Comparison of ENCODE assay signal across 24 mouse cellular contexts in the genomic region with DNA sequence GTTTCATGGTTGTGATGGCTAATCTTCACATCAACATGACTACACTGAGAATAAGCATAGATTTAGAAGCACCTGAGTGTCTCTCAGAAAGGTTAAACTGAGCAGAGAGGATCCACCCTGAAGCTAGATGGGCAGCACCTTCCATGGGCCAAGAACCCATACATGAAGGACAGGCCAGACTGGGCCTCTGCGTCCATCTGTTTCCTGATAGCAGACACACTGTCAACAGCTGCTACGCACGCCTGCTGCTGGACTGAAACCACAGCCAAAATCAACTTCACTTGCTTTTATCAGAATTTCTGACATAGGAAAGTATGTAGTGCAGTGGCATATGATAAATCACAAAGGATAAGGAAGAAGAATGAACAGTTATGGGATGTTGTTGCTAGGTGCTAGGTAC. TPM values are rescaled to one million over a fixed set of nuclear protein-coding genes. Genes with fewer than 3 reads are reported as not detected.
DNase-seq lines count a peak whose midpoint lies in the region; ATAC-seq and TF ChIP-seq lines count a peak whose summit lies in the region.
"Had no signal": no experiment of that assay in that cellular context is flagged by ENCODE, and none has a peak within 500 bp of the region (broad histone marks: within the 10 kb centered on the region; RNA-seq: fewer than 3 reads in every experiment).

No protein-coding gene starts in this region.

- peak; percentile 8 for DNase-seq in kidney, adult 2 months
- peak; percentile 37 for DNase-seq in kidney, postnatal 0 days (ENCODE audit: low spot score)
- DNase-seq in kidney, adult 18-20 months: no peak
- peak; percentile 33 for DNase-seq in lung, embryonic 14.5 days
- DNase-seq in lung, adult 18-20 months: no peak
- DNase-seq in frontal cortex, postnatal 14 days (ENCODE audit: low spot score in 2 of 2): no peak
- DNase-seq: adrenal gland, adult 2 months; adrenal gland, postnatal 14 days; cerebellum, adult 11 months; cerebellum, adult 2 months; cerebellum, adult 9-11 months; cerebellum, postnatal 25 days; gastrocnemius, adult 2 months; gastrocnemius, postnatal 14 days; heart, adult 11 months had no signal

- WGBS in kidney, adult 2 months: 73% methylated on average over 3 of the region's 3 CpGs
- 71% methylated on average over 3 of the region's 3 CpGs for WGBS in kidney, embryonic 15.5 days
- WGBS in kidney, postnatal 0 days: 67% methylated on average over 3 of the region's 3 CpGs
- 33% methylated on average over 3 of the region's 3 CpGs for WGBS in lung, embryonic 14.5 days

- H3K36me3 ChIP-seq in kidney, adult 2 months (ENCODE audit: control insufficient read depth, insufficient read depth, low read length): no peaks in the 10 kb centered on the region
- H3K36me3 ChIP-seq in kidney, embryonic 15.5 days: peaks cover 20% of the 10 kb centered on the region; the same call in 1 of the 2 replicates
- 0 out of 2 replicates have a peak, but pooled peaks cover 5% of the 10 kb centered on the region for H3K36me3 ChIP-seq in kidney, postnatal 0 days (ENCODE audit: insufficient read depth, low read length)
- peaks cover 12% of the 10 kb centered on the region; the same call in 1 of the 2 replicates for H3K36me3 ChIP-seq in lung, embryonic 14.5 days (ENCODE audit: insufficient read depth)

- TF ChIP-seq POLR2A in kidney, adult 2 months (IDR thresholded peaks at IDR 0.05; ENCODE audit: low read depth, low read length): no peak

- no peaks in the 10 kb centered on the region for H3K27me3 ChIP-seq in kidney, adult 2 months (replicated peaks; ENCODE audit: control insufficient read depth, insufficient read depth, low read length)
- H3K27me3 ChIP-seq in kidney, embryonic 15.5 days: no peaks in the 10 kb centered on the region
- no peaks in the 10 kb centered on the region for H3K27me3 ChIP-seq in kidney, postnatal 0 days (ENCODE audit: insufficient read depth, low read length)
- H3K27me3 ChIP-seq in lung, embryonic 14.5 days (ENCODE audit: insufficient read depth, low read length): no peaks in the 10 kb centered on the region
- H3K27me3 ChIP-seq: embryonic facial prominence, embryonic 13.5 days; forebrain, embryonic 13.5 days; hindbrain, embryonic 12.5 days; hindbrain, embryonic 15.5 days had no signal

- H3K9ac ChIP-seq in kidney, embryonic 15.5 days: no peak overlapping the region
- H3K9ac ChIP-seq in kidney, postnatal 0 days (ENCODE audit: low read depth, low read length): no peak overlapping the region
- H3K9ac ChIP-seq in lung, embryonic 14.5 days: no peak overlapping the region
- H3K9ac ChIP-seq: embryonic facial prominence, embryonic 13.5 days; forebrain, embryonic 13.5 days; hindbrain, embryonic 12.5 days; hindbrain, embryonic 15.5 days had no signal

- no peak for TF ChIP-seq CTCF in kidney, adult 2 months (conservative IDR thresholded peaks at IDR 0.05; ENCODE audit: insufficient read depth, insufficient read length, low read depth, low read length)
- TF ChIP-seq CTCF in kidney, postnatal 0 days (IDR thresholded peaks at IDR 0.05; ENCODE audit: low read depth): no peak
- no peak for TF ChIP-seq CTCF in lung, embryonic 14.5 days (IDR thresholded peaks at IDR 0.05; ENCODE audit: low read depth)

- no peak overlapping the region for H3K4me3 ChIP-seq in kidney, adult 2 months (ENCODE audit: insufficient read depth, low read depth, low read length)
- no peak overlapping the region for H3K4me3 ChIP-seq in kidney, embryonic 15.5 days (replicated peaks)
- H3K4me3 ChIP-seq in kidney, postnatal 0 days (replicated peaks; ENCODE audit: low read depth, low read length): no peak overlapping the region
- no peak overlapping the region for H3K4me3 ChIP-seq in lung, embryonic 14.5 days (ENCODE audit: low read depth, low read length)
- H3K4me3 ChIP-seq: embryonic facial prominence, embryonic 13.5 days; forebrain, embryonic 10.5 days; forebrain, embryonic 13.5 days; gastrocnemius, adult 2 months; hindbrain, embryonic 12.5 days; hindbrain, embryonic 15.5 days had no signal

- H3K4me2 ChIP-seq in kidney, embryonic 15.5 days: no peak overlapping the region
- no peak overlapping the region for H3K4me2 ChIP-seq in kidney, postnatal 0 days (ENCODE audit: low read length)
- H3K4me2 ChIP-seq in lung, embryonic 14.5 days: no peak overlapping the region
- H3K4me2 ChIP-seq: embryonic facial prominence, embryonic 13.5 days; forebrain, embryonic 13.5 days; heart, embryonic 11.5 days; hindbrain, embryonic 12.5 days; hindbrain, embryonic 15.5 days had no signal

- no peak overlapping the region for H3K27ac ChIP-seq in kidney, adult 2 months (ENCODE audit: insufficient read depth, low read depth, low read length)
- no peak overlapping the region for H3K27ac ChIP-seq in kidney, embryonic 15.5 days
- no peak overlapping the region for H3K27ac ChIP-seq in kidney, postnatal 0 days
- H3K27ac ChIP-seq in lung, embryonic 14.5 days (ENCODE audit: low read depth): no peak overlapping the region
- H3K27ac ChIP-seq: embryonic facial prominence, embryonic 13.5 days; forebrain, embryonic 10.5 days; forebrain, embryonic 13.5 days; gastrocnemius, adult 2 months; hindbrain, embryonic 12.5 days; hindbrain, embryonic 15.5 days had no signal

- no peak for ATAC-seq in kidney, embryonic 15.5 days (replicated peaks; ENCODE audit: low FRiP score)
- no peak for ATAC-seq in kidney, postnatal 0 days (replicated peaks; ENCODE audit: low FRiP score, low read depth)
- 0 out of 2 replicates have a peak, but pooled peaks have one; percentile 35 for ATAC-seq in lung, embryonic 14.5 days (ENCODE audit: insufficient read depth)
- ATAC-seq: CD4-positive, CD25-positive, alpha-beta regulatory T cell, adult 4 months; forebrain, embryonic 13.5 days; forebrain, embryonic 16.5 days had no signal

- H3K9me3 ChIP-seq in kidney, embryonic 15.5 days (replicated peaks): no peaks in the 10 kb centered on the region
- H3K9me3 ChIP-seq in kidney, postnatal 0 days (replicated peaks; ENCODE audit: low read length): no peaks in the 10 kb centered on the region
- H3K9me3 ChIP-seq in lung, embryonic 14.5 days (ENCODE audit: low read depth, low read length): no peaks in the 10 kb centered on the region
- H3K9me3 ChIP-seq: embryonic facial prominence, embryonic 13.5 days; forebrain, embryonic 10.5 days; forebrain, embryonic 13.5 days; hindbrain, embryonic 12.5 days; hindbrain, embryonic 15.5 days had no signal

- H3K4me1 ChIP-seq in kidney, adult 2 months (ENCODE audit: control insufficient read depth, insufficient read depth, low read length): no peaks in the 10 kb centered on the region
- no peaks in the 10 kb centered on the region for H3K4me1 ChIP-seq in kidney, embryonic 15.5 days
- H3K4me1 ChIP-seq in kidney, postnatal 0 days (replicated peaks; ENCODE audit: insufficient read depth, low read length): no peaks in the 10 kb centered on the region
- H3K4me1 ChIP-seq in lung, embryonic 14.5 days (ENCODE audit: insufficient read depth): no peaks in the 10 kb centered on the region
- H3K4me1 ChIP-seq: embryonic facial prominence, embryonic 13.5 days; forebrain, embryonic 10.5 days; forebrain, embryonic 13.5 days; hindbrain, embryonic 12.5 days; hindbrain, embryonic 15.5 days had no signal

RNA-seq across cellular contexts. Expression of gene Sept10, which starts 42.0 kb away (rescaled TPM):
- polyA plus RNA-seq in kidney, adult 2 months (2012; rRNA removed): 8.1 and 9.1 TPM in 2 replicates
- 52.2 and 55.2 TPM in 2 replicates for polyA plus RNA-seq in kidney, embryonic 15.5 days (2015; fragmentation: Nextera tagmentation; extraction: Ambion mirVana)
- 60.8 and 62.7 TPM in 2 replicates for polyA plus RNA-seq in kidney, postnatal 0 days (2015; fragmentation: Nextera tagmentation; extraction: Ambion mirVana)
- polyA plus RNA-seq in lung, embryonic 14.5 days (2014; fragmentation: Nextera tagmentation; extraction: Ambion mirVana): 68.5 and 69.4 TPM in 2 replicates

RNA-seq across cellular contexts. Expression of gene Sowahc, which starts 42.1 kb away (rescaled TPM):
- 4.3 and 4.6 TPM in 2 replicates for polyA plus RNA-seq in kidney, adult 2 months (2012; rRNA removed)
- polyA plus RNA-seq in kidney, embryonic 15.5 days (2015; fragmentation: Nextera tagmentation; extraction: Ambion mirVana): 10.8 and 12.1 TPM in 2 replicates
- polyA plus RNA-seq in kidney, postnatal 0 days (2015; fragmentation: Nextera tagmentation; extraction: Ambion mirVana): 7.6 and 8.7 TPM in 2 replicates
- 9.5 and 10.5 TPM in 2 replicates for polyA plus RNA-seq in lung, embryonic 14.5 days (2014; fragmentation: Nextera tagmentation; extraction: Ambion mirVana)

Comparison
In these comparisons a context has a peak if more than half of its experiments do, and no peak if none do; other contexts are left out.
1. DNase-seq: peak in kidney, adult 2 months (single experiment), kidney, postnatal 0 days (single experiment) and lung, embryonic 14.5 days (single experiment); none in kidney, adult 18-20 months (single experiment), lung, adult 18-20 months (0 of 2) and frontal cortex, postnatal 14 days (0 of 2).